In genomic region chr6:114976915-114977419, GRCm38 (mm10) we compare ENCODE assay signal across 8 mouse cellular contexts. TPM values are rescaled to one million over a fixed set of nuclear protein-coding genes. Genes with fewer than 3 reads are reported as not detected.
A peak's percentile ranks its signal among the peaks of the same experiment; 100 is the strongest.
DNase-seq lines count a peak whose midpoint lies in the region; ATAC-seq and TF ChIP-seq lines count a peak whose summit lies in the region.

No protein-coding gene starts in this region.

- no peak overlapping the region for H3K4me2 ChIP-seq in heart, embryonic 12.5 days
- H3K4me2 ChIP-seq in embryonic facial prominence, embryonic 13.5 days: no peak overlapping the region
- H3K4me2 ChIP-seq in intestine, postnatal 0 days (replicated peaks; ENCODE audit: low read depth): no peak overlapping the region

- peak; percentile 22 to 26 for DNase-seq in heart, postnatal 14 days
- DNase-seq in layer of hippocampus, adult 8-10 months (ENCODE audit: low spot score in 2 of 2): peak; percentile 52 to 68
- DNase-seq in right cerebral cortex, adult 2 months (ENCODE audit: low spot score in 2 of 2): peak; percentile 67 to 78
- no peak for DNase-seq in ovary, postnatal 10 days (ENCODE audit: low spot score)

- ATAC-seq in heart, embryonic 12.5 days (ENCODE audit: insufficient number of reproducible peaks, low FRiP score): no peak
- no peak for ATAC-seq in embryonic facial prominence, embryonic 13.5 days (ENCODE audit: insufficient number of reproducible peaks, insufficient read depth, low FRiP score, low TSS enrichment, low read depth)
- no peak for ATAC-seq in activated CD4-positive, CD25-positive, alpha-beta regulatory T cell, adult 4 months
- ATAC-seq in intestine, postnatal 0 days: no peak

- WGBS in heart, embryonic 12.5 days: 74% methylated on average over 7 of the region's 7 CpGs
- WGBS in embryonic facial prominence, embryonic 13.5 days: 39% methylated on average over 7 of the region's 7 CpGs
- 76% methylated on average over 7 of the region's 7 CpGs for WGBS in intestine, postnatal 0 days

- H3K27ac ChIP-seq in heart, embryonic 12.5 days (ENCODE audit: poor library complexity, severe bottlenecking): no peak overlapping the region
- peak overlapping the region; percentile 81 for H3K27ac ChIP-seq in embryonic facial prominence, embryonic 13.5 days
- H3K27ac ChIP-seq in intestine, postnatal 0 days (ENCODE audit: low read depth, low read length): no peak overlapping the region

- no peak overlapping the region for H3K9ac ChIP-seq in heart, embryonic 12.5 days
- 0 out of 2 replicates have a peak overlapping the region, but pooled peaks have one; percentile 27 for H3K9ac ChIP-seq in embryonic facial prominence, embryonic 13.5 days
- H3K9ac ChIP-seq in intestine, postnatal 0 days (ENCODE audit: low read depth, low read length): no peak overlapping the region

- H3K36me3 ChIP-seq in heart, embryonic 12.5 days: no peaks in the 10 kb centered on the region
- no peaks in the 10 kb centered on the region for H3K36me3 ChIP-seq in embryonic facial prominence, embryonic 13.5 days
- H3K36me3 ChIP-seq in intestine, postnatal 0 days (ENCODE audit: control insufficient read depth, insufficient read depth): no peaks in the 10 kb centered on the region

- no peak overlapping the region for H3K4me3 ChIP-seq in heart, embryonic 12.5 days
- no peak overlapping the region for H3K4me3 ChIP-seq in embryonic facial prominence, embryonic 13.5 days
- H3K4me3 ChIP-seq in intestine, postnatal 0 days (ENCODE audit: low read depth, low read length): no peak overlapping the region

- H3K27me3 ChIP-seq in heart, embryonic 12.5 days (replicated peaks): peaks cover 13% of the 10 kb centered on the region; the same call in 1 of the 2 replicates
- H3K27me3 ChIP-seq in embryonic facial prominence, embryonic 13.5 days: no peaks in the 10 kb centered on the region
- H3K27me3 ChIP-seq in intestine, postnatal 0 days (replicated peaks; ENCODE audit: control insufficient read depth, insufficient read depth, low read length): no peaks in the 10 kb centered on the region

- no peaks in the 10 kb centered on the region for H3K9me3 ChIP-seq in heart, embryonic 12.5 days (replicated peaks)
- H3K9me3 ChIP-seq in embryonic facial prominence, embryonic 13.5 days: no peaks in the 10 kb centered on the region
- no peaks in the 10 kb centered on the region for H3K9me3 ChIP-seq in intestine, postnatal 0 days (ENCODE audit: control insufficient read depth)

- TF ChIP-seq CTCF in intestine, postnatal 0 days (IDR thresholded peaks at IDR 0.05; ENCODE audit: low read depth): no peak

- intact Hi-C loops in heart, postnatal 14 days (cut with DNase I): no loop called here

- H3K4me1 ChIP-seq in heart, embryonic 12.5 days (replicated peaks): no peaks in the 10 kb centered on the region
- H3K4me1 ChIP-seq in embryonic facial prominence, embryonic 13.5 days: peaks cover 16% of the 10 kb centered on the region
- H3K4me1 ChIP-seq in intestine, postnatal 0 days (replicated peaks; ENCODE audit: control insufficient read depth, insufficient read depth, low read length): no peaks in the 10 kb centered on the region

RNA-seq across cellular contexts. Expression of gene Vgll4, which starts 7.2 kb away (rescaled TPM):
- total RNA-seq in heart, postnatal 14 days (2021): 10 to 100 TPM; 28.4 to 29.5 TPM
- 74.3 and 76.4 TPM in 2 replicates for polyA plus RNA-seq in heart, embryonic 12.5 days (2016; fragmentation: Nextera tagmentation; extraction: Ambion mirVana)
- polyA plus RNA-seq in embryonic facial prominence, embryonic 13.5 days (2015; fragmentation: Nextera tagmentation; extraction: Ambion mirVana): 148 TPM in 2 replicates
- 10 to 100 TPM; 48.9 to 53.4 (median 49.5) TPM for total RNA-seq in layer of hippocampus, adult 8-10 months (2022)
- 100 to 1,000 TPM in 1 of 2 experiments, 10 to 100 TPM in 1; 95.8 to 109 TPM for polyA plus RNA-seq in activated CD4-positive, CD25-positive, alpha-beta regulatory T cell, adult 4 months (2017; shearing (Covaris generic))
- polyA plus RNA-seq in intestine, postnatal 0 days (2015; fragmentation: Nextera tagmentation; extraction: Ambion mirVana): 31.1 and 33.0 TPM in 2 replicates
